Mouse (Mus musculus) midbrain, embryonic 15.5 days (tissue): ENCODE data around the gene Zfp804a. TPM values are rescaled to one million over a fixed set of nuclear protein-coding genes. Genes with fewer than 3 reads are reported as not detected.

Experiments
- ATAC-seq: fragments of 200-750 bp; cut with Nextera tagmentation; replicated peaks from 2 replicates; pipeline ENCODE4 v1.8.0; 2017; ENCODE audit warnings: moderate TSS enrichment
- H3K27ac ChIP-seq: fragments of 300-500 bp; sonication (generic); 2 replicates; pipeline ENCODE4 v1.5.1; 2015; ENCODE audit warnings: mild to moderate bottlenecking, inconsistent platforms
- H3K27me3 ChIP-seq: fragments of 300-500 bp; sonication (generic); replicated peaks from 2 replicates; pipeline ENCODE4 v1.6.1; 2015; ENCODE audit warnings: inconsistent platforms
- H3K36me3 ChIP-seq: fragments of 300-500 bp; sonication (generic); replicated peaks from 2 replicates; pipeline ENCODE4 v1.6.1; 2015; ENCODE audit warnings: inconsistent platforms
- H3K4me1 ChIP-seq: fragments of 300-500 bp; sonication (generic); 2 replicates; pipeline ENCODE4 v1.6.1; 2015; ENCODE audit warnings: inconsistent platforms
- H3K4me2 ChIP-seq: fragments of 300-500 bp; sonication (generic); 2 replicates; pipeline ENCODE4 v1.6.1; 2015; ENCODE audit warnings: inconsistent platforms, mild to moderate bottlenecking, moderate library complexity
- H3K4me3 ChIP-seq: fragments of 300-500 bp; sonication (generic); 2 replicates; pipeline ENCODE4 v1.5.1; 2015; ENCODE audit warnings: mild to moderate bottlenecking, inconsistent platforms
- H3K9ac ChIP-seq: fragments of 300-500 bp; sonication (generic); 2 replicates; pipeline ENCODE4 v1.6.1; 2015; ENCODE audit warnings: mild to moderate bottlenecking, inconsistent platforms
- H3K9me3 ChIP-seq: fragments of 300-500 bp; sonication (generic); 2 replicates; pipeline ENCODE4 v1.6.1; 2016; ENCODE audit warnings: inconsistent platforms
- WGBS: fragments of 180-500 bp; shearing (Covaris S2); methylation state at CpG from one replicate; pipeline ENCODE4 v1.1.7; 2015; ENCODE audit warnings: mixed read lengths; 5-methylcytosine and 5-hydroxymethylcytosine counted together
- polyA plus RNA-seq: library from polyadenylated mRNA; unstranded; fragments of >200 nt; fragmentation: Nextera tagmentation; extraction: Ambion mirVana; gene quantifications from 2 replicates; pipeline ENCODE4 v1.2.1, GENCODE M21; 2015

The Zfp804a gene
- polyA plus RNA-seq, 1 experiment from 2014 or later, result 9.7 TPM

DNA sequence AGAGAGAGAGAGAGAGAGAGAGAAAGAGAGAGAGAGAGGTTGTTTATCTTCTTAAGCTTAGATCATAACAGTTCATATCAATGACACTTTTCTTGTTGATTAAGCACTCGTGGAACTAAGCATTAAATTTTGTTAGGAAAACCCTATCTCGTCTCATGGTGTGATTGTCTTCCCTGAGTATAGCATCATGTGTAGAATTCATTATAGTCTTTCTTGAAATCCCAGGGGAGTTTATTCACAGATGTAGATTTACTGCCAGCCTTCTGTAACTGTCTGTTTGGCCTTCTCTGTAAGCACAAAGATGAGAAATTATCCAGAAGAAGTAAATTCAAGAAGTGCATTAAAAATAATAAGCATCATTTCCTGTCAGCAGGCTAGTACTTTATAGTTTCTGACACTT is 66.6 kb downstream of the Zfp804a start:
- Histone ChIP-seq H3K27ac (no peak overlapping the region), H3K4me3 (no peak overlapping the region), H3K9ac (no peak overlapping the region), H3K27me3 (no peaks in the 10 kb centered on the region), H3K4me2 (no peak overlapping the region), H3K4me1 (no peaks in the 10 kb centered on the region), H3K9me3 (no peaks in the 10 kb centered on the region), H3K36me3 (no peaks in the 10 kb centered on the region)
- no peak for ATAC-seq
- 44% methylated on average over 2 of the region's 2 CpGs for WGBS

DNA sequence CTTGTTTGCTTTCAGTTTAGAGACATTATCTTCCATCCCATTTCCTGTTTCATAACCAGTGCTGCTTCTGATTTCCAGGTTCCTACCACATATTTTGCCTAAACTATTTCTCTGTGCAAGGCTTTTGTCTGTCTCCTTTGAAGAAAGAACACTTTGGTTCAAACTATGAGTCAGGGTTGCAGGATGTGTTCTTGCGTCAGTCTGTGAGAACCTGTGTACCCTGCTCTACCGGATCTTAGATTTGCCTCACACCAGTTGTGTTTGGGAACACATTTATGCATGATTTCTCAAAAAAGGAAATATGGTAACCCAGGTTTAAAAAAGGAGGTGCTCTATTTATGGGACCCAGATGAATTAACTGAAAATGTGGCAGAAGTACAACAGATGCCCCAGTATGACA is 125.7 kb downstream of the Zfp804a start:
- Histone ChIP-seq H3K4me2 (no peak overlapping the region), H3K4me3 (no peak overlapping the region), H3K9me3 (no peaks in the 10 kb centered on the region), H3K36me3 (no peaks in the 10 kb centered on the region), H3K27ac (no peak overlapping the region), H3K9ac (no peak overlapping the region), H3K27me3 (no peaks in the 10 kb centered on the region), H3K4me1 (no peaks in the 10 kb centered on the region)
- ATAC-seq, result no peak
- 94% methylated on average over 2 of the region's 2 CpGs for WGBS

DNA sequence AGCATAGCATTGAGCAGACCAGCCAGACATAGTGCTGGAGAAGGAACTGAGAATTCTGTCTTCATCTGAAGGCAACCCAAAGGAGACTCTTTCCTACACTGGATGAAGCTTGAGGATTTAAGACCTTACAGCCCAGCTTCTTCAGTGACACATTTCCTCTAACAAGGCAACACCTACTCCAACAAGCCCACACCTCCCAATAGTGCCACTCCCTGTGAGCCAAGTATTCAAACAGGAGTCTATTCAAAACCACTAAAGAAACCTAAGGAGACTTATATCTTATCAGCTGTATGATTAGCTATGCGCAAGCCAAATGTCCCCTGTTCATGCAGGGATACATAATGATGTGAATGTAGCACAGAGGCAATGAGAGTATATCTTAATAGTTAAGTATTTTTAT is 128.0 kb downstream of the Zfp804a start:
- Histone ChIP-seq H3K27me3 (no peaks in the 10 kb centered on the region), H3K4me3 (no peak overlapping the region), H3K36me3 (no peaks in the 10 kb centered on the region), H3K27ac (no peak overlapping the region), H3K9me3 (no peaks in the 10 kb centered on the region), H3K9ac (no peak overlapping the region), H3K4me2 (no peak overlapping the region), H3K4me1 (no peaks in the 10 kb centered on the region)
- ATAC-seq, result no peak
- 95% methylated on average over 1 of the region's 1 CpGs for WGBS

DNA sequence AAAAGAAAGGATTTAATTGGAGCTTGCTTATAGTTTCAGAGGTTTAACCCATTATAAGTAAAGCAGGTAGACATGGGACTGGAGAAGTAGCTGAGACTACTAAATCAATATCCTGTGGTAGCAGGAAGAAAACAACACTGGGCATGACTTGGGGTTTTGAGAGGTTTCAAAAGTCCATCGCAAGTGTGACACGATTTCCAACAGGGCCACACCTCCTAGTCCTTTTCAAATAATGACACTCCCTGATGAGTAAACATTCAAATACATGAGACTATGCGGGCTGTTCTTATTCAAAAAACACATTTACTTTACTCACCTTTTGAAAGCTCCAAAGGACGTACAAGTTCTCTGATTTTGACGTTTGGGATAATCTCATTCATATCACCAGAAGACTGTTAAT is 146.9 kb downstream of the Zfp804a start:
- no peak for ATAC-seq
- H3K27me3 ChIP-seq, result no peaks in the 10 kb centered on the region
- 78% methylated on average over 5 of the region's 5 CpGs for WGBS

DNA sequence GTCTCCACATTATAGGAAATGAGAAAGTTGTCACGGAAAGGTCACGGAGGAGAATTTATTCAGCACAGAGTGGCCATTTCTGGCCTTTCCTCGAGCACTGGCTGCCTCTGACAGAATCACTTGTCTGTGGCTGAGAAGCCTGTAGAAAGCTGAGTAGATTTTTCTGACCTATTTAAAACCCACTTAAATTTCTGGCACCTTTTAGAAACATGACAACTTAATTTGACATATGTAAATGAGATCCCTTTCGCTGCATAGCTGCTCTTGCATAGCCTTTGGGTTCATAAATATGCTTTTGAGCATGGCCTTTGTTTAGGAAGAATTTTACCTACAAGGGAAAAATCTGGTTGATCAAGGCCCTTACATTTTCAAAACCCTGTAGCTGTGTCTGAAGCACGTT is 147.6 kb downstream of the Zfp804a start:
- Histone ChIP-seq H3K9me3 (no peaks in the 10 kb centered on the region), H3K27ac (no peak overlapping the region), H3K4me2 (no peak overlapping the region), H3K36me3 (no peaks in the 10 kb centered on the region), H3K9ac (no peak overlapping the region), H3K4me3 (no peak overlapping the region), H3K4me1 (0 out of 2 replicates have a peak, but pooled peaks cover 4% of the 10 kb centered on the region), H3K27me3 (no peaks in the 10 kb centered on the region)
- WGBS, result 64% methylated on average over 5 of the region's 5 CpGs
- ATAC-seq, result peak; percentile 33; the same call in 1 of the 2 replicates

More for the DNA sequence above, 146.9 kb downstream of the Zfp804a start:
- no peak overlapping the region for H3K4me3 ChIP-seq
- H3K9ac ChIP-seq, result no peak overlapping the region
- no peak overlapping the region for H3K27ac ChIP-seq
- 0 out of 2 replicates have a peak, but pooled peaks cover 4% of the 10 kb centered on the region for H3K4me1 ChIP-seq
- H3K36me3 ChIP-seq, result no peaks in the 10 kb centered on the region
- H3K4me2 ChIP-seq, result no peak overlapping the region
- no peaks in the 10 kb centered on the region for H3K9me3 ChIP-seq

DNA sequence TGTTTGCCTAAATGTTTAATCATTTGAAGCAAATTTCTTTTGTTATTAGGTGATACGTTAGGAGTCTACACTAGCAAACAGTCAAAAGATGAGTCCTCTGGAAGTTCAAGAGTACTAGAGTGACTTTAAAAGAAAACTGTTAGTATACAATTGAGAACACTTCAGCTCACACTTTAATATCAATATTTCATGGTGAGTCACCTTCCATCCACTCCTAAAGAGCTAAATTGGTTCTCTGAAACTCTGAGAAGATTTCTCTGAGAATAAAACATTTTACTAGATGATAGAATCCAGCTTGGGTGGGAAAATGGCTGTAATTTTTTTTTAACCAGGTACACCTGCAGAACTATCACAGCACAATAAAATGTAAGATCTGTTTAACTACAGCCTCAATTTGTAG is 157.6 kb downstream of the Zfp804a start:
- no peaks in the 10 kb centered on the region for H3K36me3 ChIP-seq
- H3K27me3 ChIP-seq, result no peaks in the 10 kb centered on the region
- no peak overlapping the region for H3K4me2 ChIP-seq
- ATAC-seq, result no peak
- 80% methylated on average over 1 of the region's 1 CpGs for WGBS
- no peak overlapping the region for H3K27ac ChIP-seq
- no peak overlapping the region for H3K9ac ChIP-seq
- H3K4me1 ChIP-seq, result no peaks in the 10 kb centered on the region
- no peak overlapping the region for H3K4me3 ChIP-seq
- H3K9me3 ChIP-seq, result no peaks in the 10 kb centered on the region

DNA sequence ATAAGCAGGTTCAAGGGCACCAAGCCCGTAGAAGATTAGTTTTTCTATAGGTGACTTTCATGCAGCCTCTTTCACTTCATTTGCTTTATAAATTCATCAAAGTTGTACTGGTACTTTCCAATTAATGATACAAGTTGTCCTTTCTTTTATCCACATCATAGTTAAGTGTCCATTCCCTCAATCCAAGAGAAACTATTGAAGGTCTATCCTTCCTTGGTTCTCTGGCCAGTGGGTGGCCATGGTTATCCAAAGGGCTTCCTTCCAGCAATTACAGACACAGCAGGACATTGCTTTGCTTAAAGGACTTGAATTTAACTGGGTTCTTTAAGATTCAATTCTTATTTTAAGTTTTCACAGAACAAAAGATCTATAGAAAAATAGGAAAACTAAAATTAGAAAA is 158.9 kb downstream of the Zfp804a start:
- H3K4me3 ChIP-seq, result no peak overlapping the region
- H3K4me2 ChIP-seq, result no peak overlapping the region
- no peaks in the 10 kb centered on the region for H3K9me3 ChIP-seq
- no peak overlapping the region for H3K27ac ChIP-seq
- ATAC-seq, result no peak
- H3K4me1 ChIP-seq, result no peaks in the 10 kb centered on the region
- no peak overlapping the region for H3K9ac ChIP-seq
- H3K27me3 ChIP-seq, result no peaks in the 10 kb centered on the region
- WGBS, result 29% methylated on average over 1 of the region's 1 CpGs
- H3K36me3 ChIP-seq, result no peaks in the 10 kb centered on the region

DNA sequence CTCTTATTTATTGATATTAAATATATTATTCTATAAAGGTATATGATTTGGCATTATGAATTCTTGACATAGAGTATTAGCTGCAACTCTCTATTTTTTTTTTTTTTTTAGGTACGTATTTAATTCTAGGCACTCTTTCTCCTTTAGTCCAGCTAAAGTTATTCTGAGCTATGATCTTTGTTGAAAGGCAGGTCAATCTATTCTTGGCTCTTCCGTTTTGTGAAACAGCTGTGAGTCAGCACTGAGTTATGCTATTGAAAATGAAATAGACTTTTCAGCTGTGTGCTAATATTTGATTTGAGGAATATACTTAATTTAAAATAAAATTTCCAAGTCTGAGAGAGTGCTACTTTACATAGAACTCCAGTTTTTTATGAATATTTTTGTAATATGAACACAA is 164.9 kb downstream of the Zfp804a start:
- Histone ChIP-seq H3K9ac (no peak overlapping the region), H3K36me3 (no peaks in the 10 kb centered on the region), H3K4me2 (no peak overlapping the region), H3K27me3 (no peaks in the 10 kb centered on the region), H3K4me1 (no peaks in the 10 kb centered on the region), H3K9me3 (no peaks in the 10 kb centered on the region), H3K4me3 (no peak overlapping the region), H3K27ac (no peak overlapping the region)
- 67% methylated on average over 2 of the region's 2 CpGs for WGBS
- ATAC-seq, result no peak

DNA sequence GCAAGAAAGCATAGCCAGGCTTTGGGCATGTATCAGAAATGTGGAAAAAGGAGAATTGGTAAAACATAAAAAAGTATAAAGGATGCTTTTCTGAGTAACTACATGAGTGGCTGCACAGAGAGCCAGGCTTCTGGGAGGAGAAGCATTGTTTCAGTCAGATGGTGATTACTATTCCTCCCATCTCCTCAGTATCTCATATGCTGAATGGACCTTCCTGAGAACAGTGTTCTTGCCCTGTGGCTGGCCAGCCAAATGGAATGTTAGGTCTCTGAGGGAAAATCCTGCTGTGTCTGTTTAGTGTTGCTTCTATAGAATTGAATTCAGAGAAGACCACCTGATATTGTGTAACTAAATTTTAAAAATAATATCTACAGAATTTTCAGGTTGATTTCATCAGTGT is 193.0 kb downstream of the Zfp804a start:
- Histone ChIP-seq H3K27me3 (no peaks in the 10 kb centered on the region), H3K36me3 (no peaks in the 10 kb centered on the region), H3K4me1 (no peaks in the 10 kb centered on the region), H3K9me3 (no peaks in the 10 kb centered on the region), H3K4me2 (no peak overlapping the region), H3K9ac (no peak overlapping the region), H3K4me3 (no peak overlapping the region), H3K27ac (no peak overlapping the region)
- no peak for ATAC-seq

DNA sequence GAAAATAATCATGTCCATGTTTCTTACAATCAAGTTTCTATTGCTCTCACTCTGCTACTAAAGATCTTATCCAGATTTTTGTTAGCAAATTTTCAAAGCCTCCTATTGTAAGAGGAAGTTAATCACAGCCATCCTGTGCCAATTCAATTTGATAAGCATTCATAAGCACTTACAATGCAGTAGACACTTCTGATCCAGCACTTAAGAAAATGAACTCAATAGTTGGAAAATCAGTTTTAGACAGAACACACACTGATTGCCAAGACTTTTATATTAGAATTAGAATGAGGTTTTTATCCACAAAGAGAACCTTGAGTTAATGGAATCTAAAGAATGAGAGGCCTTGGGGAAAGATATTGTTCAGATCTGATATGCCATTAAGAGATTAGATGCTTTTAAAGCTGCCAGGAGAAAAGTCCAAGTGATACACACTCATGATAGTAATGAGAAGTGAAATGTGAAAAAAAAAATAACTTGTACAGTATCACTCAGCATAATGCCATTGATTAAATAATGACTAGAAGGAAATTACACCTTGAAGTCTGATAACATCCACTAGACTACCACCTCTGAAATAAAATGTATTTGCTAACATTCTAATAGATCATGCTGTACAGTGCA is 194.0 kb downstream of the Zfp804a start:
- H3K9me3 ChIP-seq, result no peaks in the 10 kb centered on the region
- no peaks in the 10 kb centered on the region for H3K36me3 ChIP-seq
- no peaks in the 10 kb centered on the region for H3K27me3 ChIP-seq
- H3K4me2 ChIP-seq, result no peak overlapping the region
- no peak overlapping the region for H3K4me3 ChIP-seq
- H3K4me1 ChIP-seq, result no peaks in the 10 kb centered on the region
- H3K9ac ChIP-seq, result no peak overlapping the region
- no peak overlapping the region for H3K27ac ChIP-seq
- no peak for ATAC-seq

DNA sequence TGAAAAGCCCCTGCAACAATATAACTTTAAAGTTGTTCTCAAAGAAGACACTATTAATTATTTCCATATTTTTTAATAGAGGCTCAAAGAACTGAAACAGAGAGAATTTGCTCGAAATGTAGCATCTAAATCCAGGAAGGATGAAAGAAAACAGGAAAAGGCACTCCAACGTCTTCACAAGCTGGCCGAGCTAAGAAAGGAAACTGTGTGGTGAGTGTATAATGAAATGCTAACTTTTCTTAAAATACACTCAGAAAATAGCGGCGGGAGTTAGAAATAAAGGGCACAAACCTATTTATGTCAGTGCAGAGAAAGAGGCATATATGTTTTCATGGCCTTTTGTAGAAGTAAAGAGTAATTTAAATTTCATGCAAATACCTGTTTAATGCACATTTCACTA is 200.4 kb downstream of the Zfp804a start:
- no peak overlapping the region for H3K4me2 ChIP-seq
- no peaks in the 10 kb centered on the region for H3K36me3 ChIP-seq
- H3K27me3 ChIP-seq, result no peaks in the 10 kb centered on the region
- no peak overlapping the region for H3K4me3 ChIP-seq
- H3K4me1 ChIP-seq, result no peaks in the 10 kb centered on the region
- H3K27ac ChIP-seq, result no peak overlapping the region
- no peak overlapping the region for H3K9ac ChIP-seq
- WGBS, result 68% methylated on average over 5 of the region's 5 CpGs
- ATAC-seq, result no peak
- no peaks in the 10 kb centered on the region for H3K9me3 ChIP-seq

DNA sequence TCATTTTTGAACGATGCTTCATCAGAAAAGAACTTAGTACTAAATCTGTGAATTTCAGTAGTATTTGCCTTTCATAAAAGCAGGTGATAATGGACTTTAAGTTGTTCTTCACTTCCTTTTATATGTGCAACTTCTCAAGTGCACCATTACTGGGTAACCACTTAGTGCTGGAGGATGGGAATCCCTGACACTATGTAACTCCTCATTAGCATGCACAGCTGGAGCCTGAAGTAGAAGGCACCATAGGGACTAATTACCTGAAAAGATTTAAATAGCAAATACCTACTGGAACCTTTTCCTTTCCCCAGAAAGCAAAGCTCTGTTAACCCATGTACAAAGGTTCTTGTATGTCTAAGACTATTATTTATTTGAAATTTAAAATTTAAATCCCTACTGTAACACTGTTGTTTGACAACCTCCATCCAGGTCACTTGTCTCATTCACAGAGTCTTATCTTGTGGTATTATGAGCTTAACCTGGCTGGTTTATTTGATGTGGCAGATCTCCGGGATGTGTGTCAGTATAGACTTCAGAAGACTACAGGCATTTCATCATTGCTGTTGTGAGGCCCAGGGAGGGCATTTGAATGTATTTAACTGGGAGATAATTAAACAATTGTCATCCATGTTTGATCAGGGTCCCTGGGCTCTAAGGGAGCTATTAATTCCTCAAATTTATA is 229.7 kb downstream of the Zfp804a start:
- 55% methylated on average over 2 of the region's 2 CpGs for WGBS
- Histone ChIP-seq H3K4me1 (no peaks in the 10 kb centered on the region), H3K27me3 (no peaks in the 10 kb centered on the region), H3K4me2 (no peak overlapping the region), H3K36me3 (no peaks in the 10 kb centered on the region), H3K27ac (no peak overlapping the region), H3K4me3 (no peak overlapping the region), H3K9ac (no peak overlapping the region), H3K9me3 (no peaks in the 10 kb centered on the region)
- peak; percentile 90 for ATAC-seq

DNA sequence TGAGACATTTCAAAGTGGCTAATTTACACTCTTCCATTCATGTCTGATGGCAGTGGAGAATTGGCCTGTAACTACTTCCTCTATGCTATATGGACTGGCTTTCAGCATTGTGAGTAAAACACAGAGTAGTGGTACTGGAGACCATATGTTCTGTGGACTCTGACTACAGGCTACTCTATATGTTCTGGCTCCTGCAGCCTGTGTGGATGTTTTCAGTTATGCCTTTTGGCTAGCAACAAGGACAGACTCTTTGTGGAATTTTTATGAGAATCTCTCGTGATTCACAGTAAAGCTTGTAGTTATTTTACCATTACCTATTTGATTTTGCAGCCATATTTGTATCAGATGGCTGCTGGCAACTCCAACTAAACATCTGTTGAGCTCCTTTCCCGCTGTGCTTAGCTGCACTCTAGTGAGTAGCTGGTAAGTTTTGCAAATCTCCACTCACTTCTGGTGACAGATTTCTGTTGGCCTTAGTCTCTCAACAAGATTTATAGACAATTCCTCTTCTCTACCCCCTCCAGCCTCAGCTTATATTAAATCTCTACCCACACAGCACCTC is 242.0 kb downstream of the Zfp804a start:
- Histone ChIP-seq H3K4me1 (no peaks in the 10 kb centered on the region), H3K27ac (no peak overlapping the region), H3K9ac (no peak overlapping the region), H3K27me3 (no peaks in the 10 kb centered on the region), H3K4me3 (no peak overlapping the region), H3K4me2 (no peak overlapping the region), H3K36me3 (no peaks in the 10 kb centered on the region), H3K9me3 (no peaks in the 10 kb centered on the region)
- ATAC-seq, result no peak
- WGBS, result 81% methylated on average over 2 of the region's 2 CpGs
